Mouse (Mus musculus) heart, postnatal 0 days (tissue): ENCODE measurements at regions not wholly inside any gene's neighbourhood (a gene's known extent, or its start where the extent isn't known, plus 50 kb on each side); places are given as distances from the start of the nearest gene placed in this dataset.

Experiments
- ATAC-seq: fragments of 200-750 bp; cut with Nextera tagmentation; 2 replicates; pipeline ENCODE4 v1.8.0; 2017; ENCODE audit warnings: low read depth, moderate number of reproducible peaks, moderate library complexity; ENCODE audit not compliant: insufficient read depth
- DNase-seq: peaks from one replicate; pipeline ENCODE4 v3.0.0-alpha.2; 2016; ENCODE audit warnings: low spot score
- H3K27ac ChIP-seq: fragments of 300-500 bp; sonication (generic); 2 replicates; pipeline ENCODE4 v1.5.1; 2014; ENCODE audit warnings: low read depth, mild to moderate bottlenecking
- H3K27me3 ChIP-seq: fragments of 300-500 bp; sonication (generic); 2 replicates; pipeline ENCODE4 v1.6.1; 2014; ENCODE audit warnings: low read length, mixed read lengths; ENCODE audit not compliant: control insufficient read depth, insufficient read depth
- H3K36me3 ChIP-seq: fragments of 300-500 bp; sonication (generic); replicated peaks from 2 replicates; pipeline ENCODE4 v1.6.1; 2014; ENCODE audit warnings: low read length, mixed read lengths; ENCODE audit not compliant: control insufficient read depth, insufficient read depth
- H3K4me1 ChIP-seq: fragments of 300-500 bp; sonication (generic); 2 replicates; pipeline ENCODE4 v1.6.1; 2014; ENCODE audit warnings: antibody characterized with exemption; ENCODE audit not compliant: control insufficient read depth, insufficient read depth
- H3K4me2 ChIP-seq: fragments of 300-500 bp; sonication (generic); 2 replicates; pipeline ENCODE4 v1.6.1; 2014; ENCODE audit warnings: low read depth, mild to moderate bottlenecking, low read length, moderate library complexity
- H3K4me3 ChIP-seq: fragments of 300-500 bp; sonication (generic); 2 replicates; pipeline ENCODE4 v1.5.1; 2014; ENCODE audit warnings: low read depth, low read length
- H3K9ac ChIP-seq: fragments of 300-500 bp; sonication (generic); replicated peaks from 2 replicates; pipeline ENCODE4 v1.6.1; 2014; ENCODE audit warnings: low read depth, low read length, mixed read lengths
- H3K9me3 ChIP-seq: fragments of 300-500 bp; sonication (generic); replicated peaks from 2 replicates; pipeline ENCODE4 v1.6.1; 2016; ENCODE audit warnings: low read length; ENCODE audit not compliant: control insufficient read depth
- CTCF ChIP-seq: IDR thresholded peaks from 2 replicates; pipeline ENCODE4 v1.5.1; 2016; ENCODE audit warnings: antibody characterized with exemption, control low read depth, low read depth
- EP300 ChIP-seq: IDR thresholded peaks from 2 replicates; pipeline ENCODE4 v1.6.1; 2016; ENCODE audit warnings: antibody characterized with exemption, low read depth
- WGBS: fragments of 180-500 bp; shearing (Covaris S2); extraction: QIAGEN DNeasy Blood & Tissue Kit; methylation state at CpG from one replicate; pipeline ENCODE4 v1.1.7; 2014; 5-methylcytosine and 5-hydroxymethylcytosine counted together

DNA sequence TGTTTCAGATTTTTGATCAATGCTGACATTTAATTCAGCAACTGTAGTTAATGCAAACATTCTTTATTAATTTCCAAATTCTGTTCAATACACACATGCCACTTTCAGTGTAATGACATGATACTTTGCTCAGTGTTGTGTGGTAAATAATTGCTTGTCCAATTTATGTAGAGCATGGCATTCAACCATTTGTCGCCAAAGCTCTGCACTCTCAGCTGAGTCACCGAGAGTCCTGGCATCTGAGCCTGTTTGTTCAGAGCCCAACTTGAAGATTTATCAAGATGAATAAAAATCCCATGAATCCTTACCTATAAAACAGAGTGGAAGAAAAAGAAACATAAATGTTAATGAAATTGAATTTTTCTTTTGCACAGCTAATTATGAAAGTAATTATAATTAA is 55.3 kb upstream of the Spag16 start:
- 73% methylated on average over 2 of the region's 2 CpGs for WGBS

DNA sequence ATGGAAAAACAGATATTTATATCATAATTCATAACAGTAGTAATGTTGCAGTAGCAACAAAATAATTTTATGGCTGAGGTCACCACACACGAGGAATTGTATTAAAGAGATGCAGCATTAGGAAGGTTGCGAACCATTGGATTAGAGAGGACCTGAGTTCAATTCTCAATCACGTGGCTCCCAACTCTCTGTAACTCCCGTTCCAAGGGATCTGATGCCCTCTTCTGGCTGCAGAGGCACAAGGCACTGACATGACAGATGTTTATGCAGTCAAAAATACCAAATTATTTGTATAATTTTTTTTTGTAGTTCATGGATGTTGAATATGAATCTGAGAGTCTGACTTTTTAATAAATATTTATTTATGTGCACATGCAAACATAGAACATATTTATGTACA is 51.2 kb upstream of the Spag16 start:
- ATAC-seq: no peak
- no peaks in the 10 kb centered on the region for H3K36me3 ChIP-seq
- DNase-seq: no peak
- H3K9me3 ChIP-seq: no peaks in the 10 kb centered on the region
- H3K27ac ChIP-seq: no peak overlapping the region
- no peaks in the 10 kb centered on the region for H3K27me3 ChIP-seq
- H3K9ac ChIP-seq: no peak overlapping the region
- H3K4me1 ChIP-seq: no peaks in the 10 kb centered on the region
- WGBS: 60% methylated on average over 4 of the region's 4 CpGs
- H3K4me3 ChIP-seq: no peak overlapping the region
- H3K4me2 ChIP-seq: no peak overlapping the region
- peak; percentile 29; the same call in 1 of the 2 replicates for TF ChIP-seq CTCF
- TF ChIP-seq EP300: no peak

More for the DNA sequence above, 55.3 kb upstream of the Spag16 start:
- Histone ChIP-seq H3K9me3 (no peaks in the 10 kb centered on the region), H3K4me1 (no peaks in the 10 kb centered on the region), H3K27me3 (no peaks in the 10 kb centered on the region), H3K4me2 (no peak overlapping the region), H3K9ac (no peak overlapping the region), H3K27ac (no peak overlapping the region), H3K4me3 (no peak overlapping the region), H3K36me3 (no peaks in the 10 kb centered on the region)
- ATAC-seq (no peak), DNase-seq (no peak)
- TF ChIP-seq CTCF: no peak
- TF ChIP-seq EP300: no peak
